Mouse (Mus musculus) c-Kit-positive CD71-positive TER-119-negative erythroid progenitor cells, embryonic 14.5 days (primary cell): ENCODE results near the gene Fer.

ENCODE experiments used
- DNase-seq: peaks from one replicate; pipeline ENCODE4 v3.0.0-alpha.2; 2013; ENCODE audit warnings: low read depth

Fer gene

GRCm38 (mm10) chr17:63864171-63864571 lies 1.3 kb downstream of the Fer start:
- DNase-seq = no peak

GRCm38 (mm10) chr17:63871773-63872172 lies 8.9 kb downstream of the Fer start:
- no peak for DNase-seq

GRCm38 (mm10) chr17:63878889-63879288 lies 16.0 kb downstream of the Fer start:
- DNase-seq = no peak

GRCm38 (mm10) chr17:63880009-63880408 lies 17.1 kb downstream of the Fer start:
- no peak for DNase-seq

- DNase-seq = no peak
Observed at GRCm38 (mm10) chr17:63886988-63887387, 24.1 kb downstream of the Fer start.

GRCm38 (mm10) chr17:63890611-63891010 lies 27.7 kb downstream of the Fer start:
- DNase-seq = no peak

GRCm38 (mm10) chr17:63895829-63896228 lies 33.0 kb downstream of the Fer start:
- DNase-seq = no peak

- no peak for DNase-seq
Observed at GRCm38 (mm10) chr17:63897050-63897449, 34.2 kb downstream of the Fer start.

- no peak for DNase-seq
Observed at GRCm38 (mm10) chr17:63909297-63909696, 46.4 kb downstream of the Fer start.

GRCm38 (mm10) chr17:63921601-63922203 lies 58.8 kb downstream of the Fer start:
- DNase-seq = no peak

GRCm38 (mm10) chr17:63925581-63925980 lies 62.7 kb downstream of the Fer start:
- no peak for DNase-seq

GRCm38 (mm10) chr17:63930634-63931033 lies 67.8 kb downstream of the Fer start:
- DNase-seq = no peak

- no peak for DNase-seq
Observed at GRCm38 (mm10) chr17:63931556-63931955, 68.7 kb downstream of the Fer start.

- no peak for DNase-seq
Observed at GRCm38 (mm10) chr17:63935408-63935807, 72.5 kb downstream of the Fer start.

GRCm38 (mm10) chr17:63937886-63938285 lies 75.0 kb downstream of the Fer start:
- no peak for DNase-seq

- DNase-seq = no peak
Observed at GRCm38 (mm10) chr17:63946772-63947171, 83.9 kb downstream of the Fer start.

GRCm38 (mm10) chr17:63948811-63949210 lies 85.9 kb downstream of the Fer start:
- no peak for DNase-seq

- DNase-seq = peak; percentile 41
Observed at GRCm38 (mm10) chr17:63951436-63951835, 88.6 kb downstream of the Fer start.

GRCm38 (mm10) chr17:63967091-63967490 lies 104.2 kb downstream of the Fer start:
- DNase-seq = no peak

GRCm38 (mm10) chr17:63969448-63969847 lies 106.6 kb downstream of the Fer start:
- no peak for DNase-seq

GRCm38 (mm10) chr17:63970239-63970638 lies 107.4 kb downstream of the Fer start:
- DNase-seq = no peak

GRCm38 (mm10) chr17:63970939-63971338 lies 108.1 kb downstream of the Fer start:
- DNase-seq = no peak

GRCm38 (mm10) chr17:63972181-63972580 lies 109.3 kb downstream of the Fer start:
- DNase-seq = no peak

GRCm38 (mm10) chr17:63973806-63974205 lies 110.9 kb downstream of the Fer start:
- DNase-seq = peak; percentile 48

GRCm38 (mm10) chr17:63974253-63974652 lies 111.4 kb downstream of the Fer start:
- no peak for DNase-seq
